Mouse (Mus musculus) heart, adult 2 months (tissue): Measurements from ENCODE around the gene Kcnb1. TPM values are rescaled to one million over a fixed set of nuclear protein-coding genes. Genes with fewer than 3 reads are reported as not detected.

Experiments used
- DNase-seq, 2 experiments: peaks; one replicate each; pipeline ENCODE4 v3.0.0; 2021
- H3K27ac ChIP-seq: fragments of 200-600 bp; 2 replicates; pipeline ENCODE4 v1.8.1; 2022
- H3K27me3 ChIP-seq: fragments of 200-500 bp; 2 replicates; pipeline ENCODE4 v1.6.1; 2012; ENCODE audit warnings: mild to moderate bottlenecking, low read length, inconsistent platforms, mixed read lengths; ENCODE audit not compliant: control insufficient read depth, insufficient read depth
- H3K36me3 ChIP-seq: fragments of 200-500 bp; 2 replicates; pipeline ENCODE4 v1.6.1; 2012; ENCODE audit warnings: low read length, inconsistent platforms; ENCODE audit not compliant: control insufficient read depth, insufficient read depth
- H3K4me1 ChIP-seq: fragments of 200-500 bp; 2 replicates; pipeline ENCODE4 v1.6.1; 2011; ENCODE audit warnings: low read length; ENCODE audit not compliant: control insufficient read depth, insufficient read depth
- H3K4me3 ChIP-seq: fragments of 200-600 bp; 2 replicates; pipeline ENCODE4 v1.8.1; 2022
- H3K79me2 ChIP-seq: fragments of 200-500 bp; replicated peaks from 2 replicates; pipeline ENCODE4 v1.6.1; 2012; ENCODE audit warnings: mild to moderate bottlenecking, inconsistent platforms, low read length, moderate library complexity, mixed read lengths; ENCODE audit not compliant: control insufficient read depth, insufficient read depth
- H3K9ac ChIP-seq: fragments of 200-500 bp; 2 replicates; pipeline ENCODE4 v1.6.1; 2012; ENCODE audit warnings: low read depth, mild to moderate bottlenecking, control low read depth, inconsistent platforms, low read length, mixed read lengths
- CTCF ChIP-seq: fragments of 200-600 bp; IDR thresholded peaks from 2 replicates; pipeline ENCODE4 v1.8.1; 2022; ENCODE audit warnings: antibody characterized with exemption, mild to moderate bottlenecking, moderate library complexity
- EP300 ChIP-seq: fragments of 200-500 bp; IDR thresholded peaks from 2 replicates; pipeline ENCODE4 v1.6.1; 2011; ENCODE audit warnings: low read depth, low read length, control low read depth; ENCODE audit not compliant: insufficient read depth
- POLR2A ChIP-seq: fragments of 200-500 bp; IDR thresholded peaks from 2 replicates; pipeline ENCODE4 v1.6.1; 2011; ENCODE audit warnings: mild to moderate bottlenecking, low read depth, low read length, control low read depth; ENCODE audit not compliant: insufficient read depth
- WGBS: fragments of 180-500 bp; shearing (Covaris S2); methylation state at CpG from one replicate; pipeline ENCODE4 v1.1.7; 2018; 5-methylcytosine and 5-hydroxymethylcytosine counted together
- intact Hi-C: fragments of 180-260 bp; cut with DNase I; formaldehyde crosslinking; loops from one replicate; pipeline ENCODE4 v1.15.1; 2025
- polyA plus RNA-seq: library from polyadenylated mRNA; depleted of rRNA; stranded (reverse); fragments of >200 nt; gene quantifications from 2 replicates; pipeline ENCODE4 v1.2.3, GENCODE M21; 2012
- total RNA-seq, 2 experiments: library from RNA; stranded (reverse); gene quantifications; 2 replicates each; pipeline ENCODE4 v1.2.3; 2021

Gene Kcnb1
- total and polyA plus RNA-seq, 3 experiments: 17.2 to 38.8 (median 32.8) TPM

DNA sequence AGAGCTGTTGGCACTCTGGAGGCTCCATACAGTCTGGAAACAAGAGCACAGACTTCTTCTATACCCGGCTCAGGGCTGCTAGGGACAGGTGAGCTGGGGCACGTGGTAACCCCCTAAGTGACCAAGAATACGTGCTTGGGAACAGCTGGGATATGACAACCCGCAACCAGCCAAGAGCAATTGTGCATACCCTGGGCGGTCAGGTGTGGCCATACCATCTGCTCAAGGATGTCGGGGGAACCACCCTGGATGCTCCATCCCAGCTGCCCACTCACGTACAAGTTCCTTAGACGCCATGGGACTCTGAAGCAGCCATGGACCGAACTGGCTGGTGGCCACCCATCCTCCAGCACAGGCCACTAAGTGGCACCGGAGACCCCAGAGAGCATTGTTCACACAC, 26.8 kb downstream of the Kcnb1 start:
- H3K9ac ChIP-seq: no peak overlapping the region
- H3K27me3 ChIP-seq: no peaks in the 10 kb centered on the region
- no peak overlapping the region for H3K4me3 ChIP-seq
- no peaks in the 10 kb centered on the region for H3K79me2 ChIP-seq
- WGBS: 92% methylated on average over 10 of the region's 10 CpGs
- no peak for DNase-seq
- H3K4me1 ChIP-seq: peaks cover 21% of the 10 kb centered on the region
- peak overlapping the region; percentile 56 for H3K27ac ChIP-seq
- no peaks in the 10 kb centered on the region for H3K36me3 ChIP-seq
- TF ChIP-seq POLR2A: no peak
- TF ChIP-seq EP300: no peak
- TF ChIP-seq CTCF: no peak
- intact Hi-C loops: no loop called here

DNA sequence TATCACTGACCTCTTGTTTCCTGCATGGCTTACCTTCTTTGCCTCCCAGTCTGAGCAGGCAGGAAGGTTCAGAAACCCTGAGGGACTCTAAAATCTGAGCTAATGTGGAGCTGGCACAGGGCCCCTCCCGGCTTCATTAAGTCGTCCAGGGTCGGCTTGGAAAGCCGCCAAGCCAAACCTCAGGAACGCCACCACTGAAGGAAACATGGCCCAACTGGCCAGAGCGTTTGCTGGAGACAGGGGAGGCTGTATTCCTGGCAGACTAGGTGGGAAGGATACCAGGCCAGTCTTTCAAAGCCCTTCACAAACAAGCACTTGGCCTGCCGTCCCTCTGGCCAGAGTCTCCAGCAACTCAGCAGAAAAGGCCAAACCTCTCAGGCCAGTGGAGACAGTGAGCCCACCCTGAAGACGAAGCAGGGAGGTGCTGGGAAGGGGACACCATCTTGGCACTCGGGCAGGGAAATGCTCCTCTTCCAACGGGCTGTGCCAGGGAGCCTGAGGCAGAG, 27.4 kb downstream of the Kcnb1 start:
- Histone ChIP-seq H3K27ac (peak overlapping the region; percentile 56), H3K36me3 (no peaks in the 10 kb centered on the region), H3K4me1 (peaks cover 15% of the 10 kb centered on the region), H3K79me2 (no peaks in the 10 kb centered on the region), H3K4me3 (no peak overlapping the region), H3K27me3 (no peaks in the 10 kb centered on the region), H3K9ac (no peak overlapping the region)
- WGBS: 18% methylated on average over 10 of the region's 10 CpGs
- TF ChIP-seq CTCF (no peak), POLR2A (no peak)
- DNase-seq: peak; percentile 55 to 80
- intact Hi-C loops: no loop called here

DNA sequence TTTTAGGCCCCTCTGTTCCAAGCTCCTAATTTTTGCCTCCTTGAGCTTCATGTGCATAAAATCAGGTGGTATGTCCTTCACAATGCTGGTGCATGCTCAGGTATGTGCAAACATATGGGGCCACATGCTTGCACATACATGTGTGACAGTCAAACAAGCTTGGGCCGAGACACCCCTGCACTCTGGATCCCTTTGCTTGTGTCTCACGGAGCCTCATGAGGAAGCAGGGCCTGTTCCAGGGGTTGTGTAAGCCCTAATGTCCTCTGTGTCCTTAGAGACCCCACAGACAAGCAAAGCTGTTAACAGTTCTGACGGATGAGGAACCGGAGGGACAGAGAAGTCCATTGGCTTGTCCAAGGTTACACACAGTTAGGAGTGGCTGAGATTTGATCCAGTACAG, 30.2 kb downstream of the Kcnb1 start:
- WGBS: 81% methylated on average over 4 of the region's 4 CpGs

DNA sequence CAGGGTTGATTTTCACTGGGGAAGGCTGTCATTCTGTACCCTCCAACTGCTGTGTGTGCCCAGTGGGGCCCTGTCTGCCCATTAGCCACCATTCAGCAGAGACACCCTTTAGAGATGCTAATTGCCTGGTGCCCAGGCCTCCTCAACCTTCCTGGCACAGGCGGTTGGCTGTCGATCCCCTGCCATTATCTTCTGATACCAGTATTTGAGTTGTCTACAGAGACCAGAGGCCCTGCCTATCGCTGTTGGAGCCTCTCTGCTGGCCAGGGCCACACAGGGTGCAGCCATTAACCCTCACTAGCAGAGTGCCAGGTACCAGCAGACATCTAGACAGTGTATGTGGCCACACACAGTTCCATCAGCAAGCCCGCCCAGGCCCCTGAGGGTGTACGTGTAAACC, 31.2 kb downstream of the Kcnb1 start:
- intact Hi-C loops: no loop called here
- H3K27me3 ChIP-seq: no peaks in the 10 kb centered on the region
- 69% methylated on average over 5 of the region's 5 CpGs for WGBS
- no peaks in the 10 kb centered on the region for H3K36me3 ChIP-seq
- no peak overlapping the region for H3K27ac ChIP-seq
- TF ChIP-seq EP300: no peak
- TF ChIP-seq CTCF: no peak
- TF ChIP-seq POLR2A: no peak
- no peak overlapping the region for H3K4me3 ChIP-seq
- H3K79me2 ChIP-seq: peaks cover 3% of the 10 kb centered on the region; the same call in 1 of the 2 replicates
- DNase-seq: no peak
- no peak overlapping the region for H3K9ac ChIP-seq
- peaks cover 21% of the 10 kb centered on the region for H3K4me1 ChIP-seq

More for the DNA sequence above, 30.2 kb downstream of the Kcnb1 start:
- DNase-seq: no peak
- Histone ChIP-seq H3K9ac (no peak overlapping the region), H3K4me3 (no peak overlapping the region), H3K4me1 (peaks cover 19% of the 10 kb centered on the region), H3K27ac (no peak overlapping the region), H3K27me3 (no peaks in the 10 kb centered on the region), H3K36me3 (no peaks in the 10 kb centered on the region), H3K79me2 (peaks cover 3% of the 10 kb centered on the region; the same call in 1 of the 2 replicates)
- intact Hi-C loops: no loop called here
- TF ChIP-seq CTCF (no peak), EP300 (no peak), POLR2A (no peak)

DNA sequence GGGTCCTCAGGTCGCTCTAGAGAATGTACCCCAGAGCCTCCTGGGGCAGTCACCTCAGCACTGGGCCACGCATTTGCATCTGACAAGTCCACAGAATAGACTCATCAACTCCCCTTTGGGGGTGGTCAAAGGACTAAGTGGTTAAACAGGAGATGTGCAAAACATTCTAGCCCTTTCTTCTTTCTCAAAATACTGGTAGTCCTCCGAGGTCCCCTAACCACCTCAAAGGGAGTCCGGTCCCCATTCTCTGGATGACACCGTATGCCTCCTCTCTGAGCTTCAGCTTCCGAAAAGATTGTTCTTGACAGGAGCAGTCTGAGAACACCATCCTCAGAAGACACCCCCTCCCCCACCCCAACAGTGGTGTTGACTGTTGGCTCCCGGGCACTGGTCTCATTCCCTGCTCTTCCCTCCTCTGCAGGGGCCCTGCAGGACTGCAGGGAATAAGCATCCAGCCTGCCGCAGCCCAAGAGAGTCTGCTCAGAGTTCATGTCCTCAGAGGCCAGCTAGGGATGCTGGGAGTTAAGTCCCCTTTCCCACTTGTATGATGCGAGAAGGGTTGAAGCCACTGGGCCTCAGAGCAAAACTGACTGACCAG, 33.7 kb downstream of the Kcnb1 start:
- TF ChIP-seq CTCF: no peak
- TF ChIP-seq EP300: no peak
- no peak for TF ChIP-seq POLR2A
- Histone ChIP-seq H3K79me2 (peaks cover 5% of the 10 kb centered on the region; the same call in 1 of the 2 replicates), H3K27ac (no peak overlapping the region), H3K36me3 (no peaks in the 10 kb centered on the region), H3K4me3 (no peak overlapping the region), H3K9ac (no peak overlapping the region), H3K27me3 (no peaks in the 10 kb centered on the region), H3K4me1 (peaks cover 12% of the 10 kb centered on the region)
- WGBS: 59% methylated on average over 9 of the region's 9 CpGs
- intact Hi-C loops: no loop called here
- DNase-seq: no peak

DNA sequence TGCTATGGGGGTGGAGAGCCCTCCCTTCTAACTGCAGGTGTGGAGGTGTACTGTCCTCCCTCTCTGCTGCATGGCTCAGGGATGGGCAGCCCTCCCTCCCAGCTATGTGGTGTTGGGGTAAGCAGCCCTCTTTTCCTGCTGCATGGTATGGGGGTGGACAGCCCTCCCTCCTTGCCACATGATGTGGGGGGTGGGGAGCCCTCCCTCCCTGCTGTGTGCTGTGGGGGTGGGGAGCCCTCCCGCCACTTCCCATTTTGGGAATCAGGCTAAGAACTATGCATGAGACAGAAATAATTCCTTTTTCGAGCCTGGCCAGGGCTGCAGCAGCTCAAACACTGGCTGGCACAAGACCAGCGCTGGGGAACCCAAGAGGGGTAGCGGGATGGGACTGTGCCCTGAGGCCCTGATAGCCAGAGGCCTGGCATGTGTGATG, 34.4 kb downstream of the Kcnb1 start:
- Histone ChIP-seq H3K27ac (no peak overlapping the region), H3K4me3 (no peak overlapping the region), H3K36me3 (no peaks in the 10 kb centered on the region), H3K9ac (no peak overlapping the region), H3K79me2 (peaks cover 6% of the 10 kb centered on the region; the same call in 1 of the 2 replicates), H3K27me3 (no peaks in the 10 kb centered on the region), H3K4me1 (peaks cover 12% of the 10 kb centered on the region)
- intact Hi-C loops: no loop called here
- 30% methylated on average over 4 of the region's 4 CpGs for WGBS
- TF ChIP-seq POLR2A (no peak), CTCF (no peak), EP300 (no peak)
- DNase-seq: no peak
